Mouse (Mus musculus): Measurements from ENCODE around the gene Vmn2r18.
A peak's percentile ranks its signal among the peaks of the same experiment; 100 is the strongest.

Gene Vmn2r18

GRCm38 (mm10) chr5:151605921-151606320 is at the start of gene Vmn2r18:
Gene Vmn2r18 (minus strand): TSS chr5:151606021.
- DNase-seq (ENCODE audit: low read depth, low spot score) = no peak

- DNase-seq (ENCODE audit: low read depth, low spot score) = no peak
Measured at GRCm38 (mm10) chr5:151651411-151651784, 45.6 kb upstream of the Vmn2r18 start.

- peak; percentile 84 for DNase-seq (ENCODE audit: low read depth, low spot score)
Measured at GRCm38 (mm10) chr5:151650700-151651410, 45.0 kb upstream of the Vmn2r18 start, which contains the start of gene Rfc3. Gene Rfc3 (minus strand): TSS chr5:151651242.

- no peak for DNase-seq (ENCODE audit: low read depth, low spot score)
Measured at GRCm38 (mm10) chr5:151644845-151645244, 39.0 kb upstream of the Vmn2r18 start.

DNA sequence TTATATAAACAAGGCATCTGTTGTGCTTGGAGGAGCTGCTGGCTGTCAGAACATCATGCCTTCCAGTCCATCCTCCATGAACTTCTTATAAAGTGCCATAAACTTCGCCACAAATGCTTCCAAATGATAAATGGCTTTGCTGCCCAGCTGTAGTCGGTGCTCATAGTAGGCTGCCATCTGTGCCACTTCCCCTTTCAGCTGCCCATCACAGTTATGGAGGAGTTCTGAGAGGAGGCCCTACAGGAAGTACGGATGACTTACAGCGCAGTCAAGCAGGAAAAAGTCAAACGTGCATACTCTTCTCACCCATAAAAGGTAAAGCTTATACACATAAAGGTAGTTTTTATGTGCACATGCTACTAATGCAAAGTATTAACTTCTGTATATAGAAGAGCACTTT is 37.0 kb upstream of the Vmn2r18 start:
- no peak for DNase-seq (ENCODE audit: low read depth, low spot score)

GRCm38 (mm10) chr5:151642102-151642501 is 36.3 kb upstream of the Vmn2r18 start:
- no peak for DNase-seq (ENCODE audit: low read depth, low spot score)

DNA sequence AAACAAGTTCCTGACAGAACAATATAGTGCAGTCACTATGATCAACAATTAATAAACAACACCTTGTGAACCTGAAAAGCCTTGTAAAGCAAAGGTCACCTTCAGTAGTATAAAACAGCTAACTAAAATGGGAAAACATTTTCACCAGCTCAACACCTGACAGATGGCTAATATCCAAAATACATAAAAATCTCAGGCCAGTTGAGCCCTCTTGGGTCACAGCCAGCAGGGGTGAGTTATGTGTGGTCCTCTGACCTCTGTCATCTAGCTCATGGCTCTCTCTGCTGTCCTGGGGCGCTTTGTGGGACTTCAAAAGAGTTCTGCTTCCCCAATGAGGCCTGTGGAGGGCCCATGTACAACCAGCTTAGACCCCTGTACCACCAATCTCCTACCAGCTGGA is 4.1 kb downstream of the Vmn2r18 start:
- no peak for DNase-seq (ENCODE audit: low read depth, low spot score)
